ENCODE assay signal across 10 mouse cellular contexts in genomic region chr2:168343705-168344104, GRCm38 (mm10).
DNase-seq lines count a peak whose midpoint lies in the region; ATAC-seq and TF ChIP-seq lines count a peak whose summit lies in the region.
"Had no signal": no experiment of that assay in that cellular context is flagged by ENCODE, and none has a peak within 500 bp of the region (broad histone marks: within the 10 kb centered on the region; RNA-seq: fewer than 3 reads in every experiment).

No protein-coding gene starts in this region.

- peaks cover 18% of the 10 kb centered on the region for H3K27me3 ChIP-seq in forebrain, embryonic 11.5 days (ENCODE audit: control insufficient read depth, insufficient read depth, low read length)
- H3K27me3 ChIP-seq in hindbrain, postnatal 0 days (ENCODE audit: insufficient read depth, low read length), result no peaks in the 10 kb centered on the region
- no peaks in the 10 kb centered on the region for H3K27me3 ChIP-seq in midbrain, postnatal 0 days (ENCODE audit: insufficient read depth, low read length)
- H3K27me3 ChIP-seq in heart, embryonic 11.5 days (ENCODE audit: control insufficient read depth, insufficient read depth, low read length), result peaks cover 11% of the 10 kb centered on the region; the same call in 1 of the 2 replicates

- TF ChIP-seq CTCF in hindbrain, postnatal 0 days (IDR thresholded peaks at IDR 0.05; ENCODE audit: low read depth), result peak; percentile 11; the same call in 1 of the 2 replicates
- TF ChIP-seq CTCF in midbrain, postnatal 0 days (IDR thresholded peaks at IDR 0.05), result no peak

- no peak overlapping the region for H3K4me2 ChIP-seq in forebrain, embryonic 11.5 days (ENCODE audit: low read depth, low read length, severe bottlenecking)
- H3K4me2 ChIP-seq in hindbrain, postnatal 0 days (ENCODE audit: low read depth, low read length), result no peak overlapping the region
- H3K4me2 ChIP-seq in midbrain, postnatal 0 days (ENCODE audit: low read depth, low read length, poor library complexity, severe bottlenecking), result no peak overlapping the region
- no peak overlapping the region for H3K4me2 ChIP-seq in heart, embryonic 11.5 days
- H3K4me2 ChIP-seq: embryonic facial prominence, embryonic 12.5 days had no signal

- H3K4me3 ChIP-seq in forebrain, embryonic 11.5 days (ENCODE audit: low read depth, low read length), result no peak overlapping the region
- H3K4me3 ChIP-seq in hindbrain, postnatal 0 days (ENCODE audit: low read length), result no peak overlapping the region
- H3K4me3 ChIP-seq in midbrain, postnatal 0 days (ENCODE audit: low read depth, low read length), result no peak overlapping the region
- no peak overlapping the region for H3K4me3 ChIP-seq in heart, embryonic 11.5 days (ENCODE audit: low read depth, low read length)
- H3K4me3 ChIP-seq: embryonic facial prominence, embryonic 12.5 days had no signal

- peak overlapping the region; percentile 63; the same call in 1 of the 2 replicates for H3K27ac ChIP-seq in forebrain, embryonic 11.5 days (ENCODE audit: low read depth, low read length)
- peak overlapping the region; percentile 37; the same call in 1 of the 2 replicates for H3K27ac ChIP-seq in hindbrain, postnatal 0 days
- H3K27ac ChIP-seq in midbrain, postnatal 0 days (ENCODE audit: low read depth, low read length), result 0 out of 2 replicates have a peak overlapping the region, but pooled peaks have one; percentile 12
- H3K27ac ChIP-seq in heart, embryonic 11.5 days (ENCODE audit: low read depth, low read length), result no peak overlapping the region
- H3K27ac ChIP-seq: embryonic facial prominence, embryonic 12.5 days had no signal

- H3K9me3 ChIP-seq in forebrain, embryonic 11.5 days (ENCODE audit: control insufficient read depth, low read length), result no peaks in the 10 kb centered on the region
- H3K9me3 ChIP-seq in hindbrain, postnatal 0 days (ENCODE audit: low read length), result no peaks in the 10 kb centered on the region
- H3K9me3 ChIP-seq in midbrain, postnatal 0 days (ENCODE audit: low read length), result no peaks in the 10 kb centered on the region
- H3K9me3 ChIP-seq in heart, embryonic 11.5 days (replicated peaks; ENCODE audit: control insufficient read depth, low read length), result no peaks in the 10 kb centered on the region
- H3K9me3 ChIP-seq: embryonic facial prominence, embryonic 12.5 days had no signal

- H3K36me3 ChIP-seq in forebrain, embryonic 11.5 days (ENCODE audit: control insufficient read depth, insufficient read depth, low read length), result no peaks in the 10 kb centered on the region
- H3K36me3 ChIP-seq in hindbrain, postnatal 0 days (ENCODE audit: insufficient read depth, low read length), result no peaks in the 10 kb centered on the region
- H3K36me3 ChIP-seq in midbrain, postnatal 0 days (ENCODE audit: insufficient read depth, low read length), result no peaks in the 10 kb centered on the region
- H3K36me3 ChIP-seq in heart, embryonic 11.5 days (ENCODE audit: control insufficient read depth, insufficient read depth, low read length), result no peaks in the 10 kb centered on the region
- H3K36me3 ChIP-seq: embryonic facial prominence, embryonic 12.5 days had no signal

- peak; percentile 74 for DNase-seq in brain, embryonic 18.5 days (ENCODE audit: low read depth, low spot score)
- DNase-seq in forebrain, embryonic 11.5 days (ENCODE audit: low spot score), result peak; percentile 73
- DNase-seq in hindbrain, postnatal 0 days (ENCODE audit: low spot score), result peak; percentile 68
- peak; percentile 77 for DNase-seq in midbrain, postnatal 0 days (ENCODE audit: low spot score)
- DNase-seq in ovary, postnatal 36 days (ENCODE audit: low spot score), result no peak
- no peak for DNase-seq in left cerebral cortex, adult 18-20 months (ENCODE audit: low spot score in 2 of 2)
- DNase-seq: spleen, adult 18-20 months; thymus, adult 18-20 months had no signal

- no peak overlapping the region for H3K9ac ChIP-seq in forebrain, embryonic 11.5 days (ENCODE audit: low read length)
- H3K9ac ChIP-seq in hindbrain, postnatal 0 days (replicated peaks; ENCODE audit: low read length), result no peak overlapping the region
- no peak overlapping the region for H3K9ac ChIP-seq in midbrain, postnatal 0 days (replicated peaks; ENCODE audit: low read length, poor library complexity, severe bottlenecking)
- no peak overlapping the region for H3K9ac ChIP-seq in heart, embryonic 11.5 days (ENCODE audit: low read depth, low read length)
- H3K9ac ChIP-seq: embryonic facial prominence, embryonic 12.5 days had no signal

- peak; percentile 92 for ATAC-seq in forebrain, embryonic 11.5 days (replicated peaks; ENCODE audit: low FRiP score)
- peak; percentile 71 for ATAC-seq in hindbrain, postnatal 0 days
- ATAC-seq in midbrain, postnatal 0 days (ENCODE audit: low FRiP score), result no peak
- ATAC-seq in heart, embryonic 11.5 days (replicated peaks; ENCODE audit: insufficient number of reproducible peaks, low FRiP score, low TSS enrichment), result no peak

- WGBS in forebrain, embryonic 11.5 days, result 15% methylated on average over 7 of the region's 7 CpGs
- WGBS in hindbrain, postnatal 0 days, result 23% methylated on average over 7 of the region's 7 CpGs
- 33% methylated on average over 7 of the region's 7 CpGs for WGBS in midbrain, postnatal 0 days
- 49% methylated on average over 7 of the region's 7 CpGs for WGBS in heart, embryonic 11.5 days (ENCODE audit: insufficient replicate concordance)

- 0 out of 2 replicates have a peak, but pooled peaks cover 2% of the 10 kb centered on the region for H3K4me1 ChIP-seq in forebrain, embryonic 11.5 days (replicated peaks; ENCODE audit: control insufficient read depth, insufficient read depth, low read length)
- H3K4me1 ChIP-seq in hindbrain, postnatal 0 days (ENCODE audit: insufficient read depth, low read length), result peaks cover 8% of the 10 kb centered on the region
- peaks cover 12% of the 10 kb centered on the region; the same call in 1 of the 2 replicates for H3K4me1 ChIP-seq in midbrain, postnatal 0 days (ENCODE audit: insufficient read depth, low read length)
- no peaks in the 10 kb centered on the region for H3K4me1 ChIP-seq in heart, embryonic 11.5 days (ENCODE audit: control insufficient read depth, insufficient read depth, low read length)
- H3K4me1 ChIP-seq: embryonic facial prominence, embryonic 12.5 days had no signal

Comparison
In these comparisons a context has a peak if more than half of its experiments do, and no peak if none do; other contexts are left out.
1. DNase-seq: peak in brain, embryonic 18.5 days (single experiment), forebrain, embryonic 11.5 days (single experiment), hindbrain, postnatal 0 days (single experiment) and midbrain, postnatal 0 days (single experiment); none in ovary, postnatal 36 days (single experiment) and left cerebral cortex, adult 18-20 months (0 of 2).
2. ATAC-seq: peak in forebrain, embryonic 11.5 days (single experiment) and hindbrain, postnatal 0 days (single experiment); none in midbrain, postnatal 0 days (single experiment) and heart, embryonic 11.5 days (single experiment).